Mouse (Mus musculus): ENCODE data around the gene Blmh.
"Not testable (repeated sequence)": the region's sequence is repeated elsewhere in the genome, so short reads cannot be mapped to it uniquely, and the experiment has no call there.

Gene Blmh

GRCm38 (mm10) chr11:76916539-76917229 is 7.9 kb upstream of the Blmh start:
- in situ Hi-C loops (cut with MboI, MseI), result no loop called here

DNA sequence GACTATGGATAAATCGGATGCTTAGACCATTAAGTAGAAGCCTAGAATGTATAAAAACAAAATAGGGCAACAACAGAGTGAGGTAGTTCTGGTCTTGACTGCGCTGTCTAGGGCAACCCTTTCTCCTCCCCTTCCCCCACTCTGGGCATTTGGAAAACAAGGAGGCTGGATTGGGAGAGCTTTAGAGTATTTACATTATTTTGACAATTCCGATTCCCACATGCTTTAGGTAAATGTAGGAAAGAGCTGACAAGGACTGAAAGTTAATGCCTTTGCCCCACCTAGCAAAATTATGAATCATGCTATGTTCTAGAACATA is 7.4 kb upstream of the Blmh start:
- in situ Hi-C loops (cut with MboI, MseI), result no loop called here

- in situ Hi-C loops (cut with MboI, MseI), result no loop called here
These were observed 4.0 kb upstream of the Blmh start for GRCm38 (mm10) chr11:76920607-76921006.

DNA sequence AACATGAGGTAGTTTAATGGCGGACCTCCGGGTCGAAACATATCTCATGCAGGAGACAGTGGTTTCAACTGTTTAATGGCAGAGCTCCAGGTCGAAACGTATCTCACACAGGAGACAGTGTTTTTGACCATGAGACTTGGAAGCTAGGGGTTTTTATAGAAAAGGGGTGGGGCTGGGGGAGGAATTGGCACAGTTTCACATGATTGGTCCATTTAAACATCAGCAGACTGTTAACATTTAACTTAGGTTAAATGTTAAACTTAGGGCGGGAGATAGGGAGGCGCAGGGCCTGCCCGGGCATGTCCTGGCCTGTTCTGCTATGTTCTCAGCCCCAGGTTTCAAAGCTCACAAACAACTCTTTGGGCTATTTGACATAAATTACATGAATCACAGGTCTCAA is 4.0 kb downstream of the Blmh start:
- in situ Hi-C loops (cut with MboI, MseI), result not testable (repeated sequence)

GRCm38 (mm10) chr11:76933209-76933608 is 8.6 kb downstream of the Blmh start:
- in situ Hi-C loops (cut with MboI, MseI), result no loop called here

GRCm38 (mm10) chr11:76936578-76936977 is 12.0 kb downstream of the Blmh start:
- in situ Hi-C loops (cut with MboI, MseI), result no loop called here

- in situ Hi-C loops (cut with MboI, MseI), result no loop called here
These were observed 20.2 kb downstream of the Blmh start for GRCm38 (mm10) chr11:76944839-76945238.

DNA sequence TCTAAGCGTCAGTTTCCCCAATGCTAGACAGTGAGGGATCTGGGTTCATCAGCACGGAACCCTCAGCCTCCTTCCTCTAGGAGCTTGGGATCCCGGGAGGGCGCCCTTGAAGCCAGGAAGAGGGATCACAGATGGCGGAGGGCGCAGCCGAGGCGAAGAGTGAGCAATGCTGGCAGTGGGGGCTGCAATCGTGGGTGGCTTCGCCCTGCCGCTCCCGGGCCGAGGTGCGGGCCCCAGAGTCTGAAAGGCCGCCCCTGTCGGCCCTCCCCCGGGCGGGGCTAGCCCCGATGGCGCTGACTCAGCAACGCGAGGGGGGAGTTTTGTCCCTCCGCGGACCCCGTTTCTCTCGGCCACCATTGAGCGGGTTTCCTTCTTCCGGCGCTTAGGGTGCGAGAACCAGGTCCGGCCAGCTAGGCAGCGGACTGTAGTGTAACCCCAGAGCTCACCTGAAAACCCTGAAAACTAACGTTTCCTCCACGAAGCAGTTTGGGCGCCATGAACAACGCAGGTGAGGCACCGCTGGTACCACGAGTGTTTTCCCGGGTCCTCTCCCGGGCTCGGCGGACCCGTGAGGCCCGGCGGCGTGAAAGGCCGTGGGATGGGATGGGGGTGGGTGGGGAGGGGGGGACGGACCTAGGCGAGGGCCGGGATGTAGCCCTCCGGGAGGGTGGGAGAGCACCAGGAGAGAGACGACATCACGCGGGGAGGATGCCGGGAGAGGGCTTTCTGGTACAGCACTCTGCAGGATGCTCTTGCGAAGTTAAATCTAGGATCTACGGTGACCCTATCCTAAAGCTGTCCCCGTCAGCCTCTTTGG is 21.0 kb downstream of the Blmh start:
- in situ Hi-C loops (cut with MboI, MseI), result no loop called here

DNA sequence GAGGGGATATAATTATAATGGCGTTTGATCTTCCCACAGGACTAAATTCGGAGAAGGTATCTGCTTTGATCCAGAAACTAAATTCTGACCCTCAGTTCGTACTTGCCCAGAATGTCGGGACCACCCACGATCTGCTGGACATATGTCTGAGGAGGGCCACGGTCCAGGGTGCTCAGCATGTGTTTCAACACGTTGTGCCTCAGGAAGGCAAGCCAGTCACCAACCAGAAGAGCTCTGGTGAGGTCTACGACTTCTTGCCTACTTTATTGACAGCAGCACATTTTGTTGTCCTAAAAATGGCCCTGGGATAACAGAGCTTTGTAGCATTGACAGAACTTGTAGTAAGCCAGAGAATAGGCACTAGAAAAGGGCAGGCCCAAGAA is 21.6 kb downstream of the Blmh start:
- in situ Hi-C loops (cut with MboI, MseI), result no loop called here

GRCm38 (mm10) chr11:76953536-76953935 is 28.9 kb downstream of the Blmh start:
- in situ Hi-C loops (cut with MboI, MseI), result no loop called here

DNA sequence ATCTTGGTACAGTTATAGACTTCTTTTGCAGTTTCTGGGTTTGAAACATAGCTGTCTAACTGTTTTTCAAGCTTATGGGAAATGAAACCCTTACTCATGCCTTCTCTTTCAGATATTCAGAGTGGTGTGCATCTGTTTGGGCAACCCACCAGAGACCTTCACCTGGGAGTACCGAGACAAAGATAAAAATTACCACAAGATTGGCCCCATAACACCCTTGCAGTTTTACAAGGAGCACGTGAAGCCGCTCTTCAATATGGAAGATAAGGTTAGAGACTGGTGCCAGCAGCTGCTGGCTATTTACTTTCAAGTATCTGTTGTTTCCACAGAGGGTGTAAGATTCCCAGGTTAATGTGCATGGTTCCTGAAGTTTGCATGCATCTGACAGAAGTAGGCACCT is 41.1 kb downstream of the Blmh start:
- in situ Hi-C loops (cut with MboI, MseI), result no loop called here

DNA sequence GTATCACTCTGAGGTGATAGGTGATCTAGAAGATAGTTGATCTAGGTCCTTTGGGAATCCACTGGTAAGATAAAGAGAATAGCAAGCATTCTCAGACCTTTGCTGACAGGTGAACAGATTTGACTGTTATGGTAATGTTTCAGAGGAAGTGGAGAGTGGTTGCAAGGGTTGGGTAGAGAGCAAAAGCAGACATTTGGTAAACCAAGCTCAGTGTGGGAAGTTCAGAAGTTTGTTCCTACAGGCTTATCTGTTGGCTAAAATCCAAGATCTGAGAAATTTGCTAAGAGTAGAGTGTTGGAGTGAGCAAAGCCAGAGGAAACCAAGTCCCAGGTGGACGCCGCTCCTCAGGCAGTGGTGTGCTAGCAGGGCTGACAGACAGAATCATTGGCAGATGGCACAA is 45.7 kb downstream of the Blmh start:
- in situ Hi-C loops (cut with MboI, MseI), result no loop called here

- in situ Hi-C loops (cut with MboI, MseI), result no loop called here
These were observed 50.2 kb downstream of the Blmh start for GRCm38 (mm10) chr11:76974680-76975319.

GRCm38 (mm10) chr11:76981570-76982141 is 57.0 kb downstream of the Blmh start:
- in situ Hi-C loops (cut with MboI, MseI), result no loop called here

- in situ Hi-C loops (cut with MboI, MseI), result no loop called here
These were observed 57.8 kb downstream of the Blmh start for GRCm38 (mm10) chr11:76982415-76982814.

DNA sequence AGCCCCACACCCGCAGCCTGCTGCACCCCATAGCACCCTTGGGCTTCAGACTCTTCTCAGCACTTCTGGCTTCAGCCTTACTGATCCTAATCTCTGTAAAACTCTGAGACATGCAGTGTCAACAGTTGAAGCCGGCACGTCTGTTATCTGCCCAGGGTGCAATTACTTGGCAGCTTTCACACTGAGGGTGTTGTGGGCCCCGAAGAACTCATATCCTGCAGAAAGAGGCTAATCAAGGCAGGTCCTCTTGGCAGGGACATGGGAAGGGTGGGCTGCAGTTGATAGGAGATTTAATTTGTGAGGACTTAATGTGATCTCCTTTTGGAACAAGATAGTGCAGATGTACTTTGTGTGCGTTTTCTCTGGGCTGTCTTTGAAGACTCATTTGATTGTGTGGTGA is 59.0 kb downstream of the Blmh start:
- in situ Hi-C loops (cut with MboI, MseI), result no loop called here

DNA sequence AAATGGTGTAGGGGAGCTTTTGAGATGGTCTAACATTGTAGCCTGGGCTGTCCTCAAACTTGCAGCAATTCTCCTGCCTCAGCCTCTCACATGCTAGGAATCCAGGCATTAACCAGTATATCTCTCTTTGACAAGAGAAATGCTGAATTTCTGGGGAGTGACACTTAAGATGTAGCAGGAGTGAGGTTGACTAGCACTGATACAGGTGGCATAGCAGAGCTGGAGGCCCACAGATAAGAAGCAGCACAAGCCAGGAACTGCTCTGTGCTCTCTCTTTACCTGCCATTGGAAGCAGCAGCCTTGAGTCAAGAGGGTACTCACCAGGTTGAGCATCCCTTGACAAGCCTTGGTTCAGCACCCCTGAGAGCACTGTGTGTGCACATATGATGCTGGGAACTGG is 59.6 kb downstream of the Blmh start:
- in situ Hi-C loops (cut with MboI, MseI), result no loop called here

DNA sequence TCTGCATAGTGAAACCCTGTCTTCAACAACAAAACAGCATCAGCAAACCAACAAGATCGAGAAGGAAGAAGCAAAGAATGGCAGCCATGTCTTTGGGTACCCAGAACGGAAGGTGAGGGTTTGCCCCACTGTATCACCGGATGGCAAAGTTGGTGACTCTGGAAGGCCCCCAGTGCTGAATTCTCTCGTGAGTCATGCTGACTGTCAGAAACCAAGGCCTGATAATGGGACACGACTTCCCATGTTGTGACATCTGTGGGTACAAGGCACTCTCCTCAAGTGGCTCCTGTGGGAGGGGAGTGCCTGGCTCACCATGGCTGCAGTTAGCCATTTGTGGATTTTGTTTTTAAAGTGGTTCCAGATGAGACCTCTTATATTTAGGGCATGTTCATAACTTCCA is 66.2 kb downstream of the Blmh start:
- in situ Hi-C loops (cut with MboI, MseI), result loop anchor here (5.0 kb wide), 1 partner anchor 91 kb away; no protein-coding TSS in a partner anchor

- in situ Hi-C loops (cut with MboI, MseI), result loop anchor here (5.0 kb wide), 1 partner anchor 89 kb away; no protein-coding TSS in a partner anchor
These were observed 68.3 kb downstream of the Blmh start for GRCm38 (mm10) chr11:76992886-76993285.

DNA sequence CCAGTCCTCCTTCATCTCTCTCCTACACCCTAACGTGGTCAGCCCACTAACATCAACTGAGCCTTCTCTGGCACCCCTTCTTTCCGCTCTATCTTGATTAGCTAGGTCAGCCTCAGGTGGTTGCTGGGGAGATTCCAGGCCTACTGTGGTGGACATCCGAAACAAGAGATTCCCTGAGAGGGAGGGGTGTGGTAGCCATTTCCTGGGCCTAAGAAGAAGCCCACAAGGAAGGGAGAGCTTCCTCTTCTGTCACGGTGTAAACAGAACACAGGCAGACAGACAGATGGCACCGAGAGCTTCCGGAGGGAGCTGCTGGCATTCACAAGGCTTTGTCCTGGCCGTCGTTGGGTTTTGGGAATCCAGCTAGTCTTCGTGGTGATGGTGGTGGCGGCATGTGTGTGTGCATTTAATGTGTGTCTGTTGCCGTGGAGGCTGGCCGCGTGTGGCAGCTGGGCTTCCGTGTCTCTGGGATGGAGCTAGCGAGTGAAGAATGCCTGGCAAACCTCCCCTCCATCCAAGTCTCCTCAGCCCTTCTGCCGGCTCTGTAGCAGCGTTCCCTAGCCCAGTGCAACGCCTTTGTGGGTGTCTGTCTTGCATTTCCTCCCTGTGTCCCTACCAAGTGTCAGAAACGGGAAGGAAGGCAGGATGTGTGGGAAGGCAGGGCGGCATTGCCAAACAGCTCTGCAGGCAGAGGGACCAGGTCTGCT is 71.5 kb downstream of the Blmh start:
- in situ Hi-C loops (cut with MboI, MseI), result no loop called here

DNA sequence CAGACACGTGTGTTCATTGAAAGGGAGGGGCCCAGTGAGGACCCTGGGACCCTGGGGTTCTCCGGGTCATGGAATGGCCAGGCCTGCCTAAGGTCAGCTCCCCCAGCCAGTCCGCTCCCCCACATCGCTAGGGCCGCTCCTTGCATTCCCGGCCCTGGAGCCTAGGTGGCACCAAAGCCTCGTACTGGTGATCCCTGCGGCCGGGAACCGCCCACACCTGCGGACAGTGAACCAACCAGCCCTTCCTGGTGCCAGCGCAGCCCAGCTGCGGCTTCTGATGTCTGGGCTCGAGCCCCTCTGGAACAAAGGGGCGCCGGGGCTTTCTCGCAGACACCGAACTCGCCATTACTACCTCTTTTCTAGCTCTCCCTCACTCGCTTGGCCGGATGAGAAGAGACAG is 72.7 kb downstream of the Blmh start:
- in situ Hi-C loops (cut with MboI, MseI), result no loop called here

Measured in regulatory T cell (primary cell).